Mouse (Mus musculus): Measurements from ENCODE around the gene Phf7. TPM values are rescaled to one million over a fixed set of nuclear protein-coding genes. Genes with fewer than 3 reads are reported as not detected.

Gene Phf7
- polyA plus RNA-seq, 2 experiments from 2014 or later, result 11.8 to 12.2 TPM

- ATAC-seq, result no peak
These were observed 18.6 kb downstream of the Phf7 start for GRCm38 (mm10) chr14:31232404-31233069.

GRCm38 (mm10) chr14:31230442-31230841 lies 20.7 kb downstream of the Phf7 start:
- ATAC-seq, result no peak

GRCm38 (mm10) chr14:31228234-31228633 lies 22.9 kb downstream of the Phf7 start:
- no peak for ATAC-seq

- no peak for ATAC-seq
These were observed 24.1 kb downstream of the Phf7 start for GRCm38 (mm10) chr14:31226978-31227377.

GRCm38 (mm10) chr14:31217666-31218065 lies 33.5 kb downstream of the Phf7 start, which contains the start of gene Sema3g:
Sema3g (plus strand) TSS chr14:31217860.
- ATAC-seq, result no peak

GRCm38 (mm10) chr14:31216846-31217245 lies 34.3 kb downstream of the Phf7 start, which contains the start of gene Nisch:
Nisch (minus strand) TSS chr14:31216946.
- no peak for ATAC-seq

DNA sequence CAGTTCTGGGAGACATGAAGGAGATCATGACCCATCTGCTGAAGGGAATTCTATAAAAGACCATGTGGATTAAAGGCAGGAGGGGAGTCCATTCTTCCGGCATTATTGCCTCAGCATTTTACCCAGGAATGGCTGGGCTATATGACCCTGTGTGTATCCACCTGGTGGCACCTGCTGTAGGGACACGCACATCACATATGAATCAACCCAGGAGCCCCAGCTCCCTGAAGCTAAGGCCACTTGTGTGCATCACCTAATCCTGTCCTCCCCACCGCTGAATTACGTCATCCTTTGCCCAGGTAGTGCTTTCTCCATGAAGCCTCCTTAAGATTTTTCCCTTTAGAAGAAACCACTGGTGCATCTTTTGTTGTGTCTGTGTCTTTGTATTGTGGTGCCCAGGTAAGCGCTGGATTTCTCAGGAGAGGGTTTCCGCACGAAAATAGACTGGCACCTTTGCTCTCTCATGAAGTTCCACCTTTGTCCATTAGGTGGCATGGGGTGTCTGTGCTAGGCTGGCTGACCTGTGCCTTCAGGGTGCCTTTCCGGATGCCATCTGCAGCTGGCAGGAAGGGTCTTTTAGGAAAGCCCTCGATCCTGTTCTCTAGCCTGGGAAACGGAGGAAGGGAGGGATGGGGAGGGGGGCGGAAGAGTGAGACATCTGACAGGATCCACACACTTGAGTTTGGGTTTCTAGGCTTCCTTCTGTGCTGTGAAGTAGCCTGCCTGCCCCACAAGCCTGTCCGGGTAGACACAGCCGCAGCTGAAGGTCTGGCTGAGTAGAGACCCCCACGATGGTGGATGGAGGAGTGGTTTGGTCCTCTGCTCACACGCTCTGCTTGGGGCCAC lies 35.7 kb downstream of the Phf7 start:
- peak; percentile 94 for ATAC-seq

GRCm38 (mm10) chr14:31214684-31215083 lies 36.4 kb downstream of the Phf7 start:
- no peak for ATAC-seq

DNA sequence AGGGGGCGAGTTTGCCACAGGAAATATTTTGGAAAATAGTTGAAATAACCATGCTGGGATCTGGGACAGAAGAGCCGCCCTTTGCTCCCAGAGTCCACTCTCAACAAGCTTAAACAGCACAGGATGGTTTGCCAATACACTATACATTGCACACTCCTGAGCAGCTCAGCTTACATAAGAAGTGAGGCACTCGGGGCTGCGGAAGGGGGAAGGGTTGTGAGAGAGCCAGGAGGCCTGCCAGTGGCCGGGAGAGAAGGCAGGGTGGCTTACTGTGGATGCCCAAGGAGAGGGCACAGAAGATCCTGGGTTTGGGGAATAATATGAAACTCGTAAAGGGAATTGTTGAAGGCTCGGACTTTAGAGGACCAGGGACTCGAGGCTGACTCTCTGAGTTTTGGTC lies 37.2 kb downstream of the Phf7 start:
- ATAC-seq, result no peak

DNA sequence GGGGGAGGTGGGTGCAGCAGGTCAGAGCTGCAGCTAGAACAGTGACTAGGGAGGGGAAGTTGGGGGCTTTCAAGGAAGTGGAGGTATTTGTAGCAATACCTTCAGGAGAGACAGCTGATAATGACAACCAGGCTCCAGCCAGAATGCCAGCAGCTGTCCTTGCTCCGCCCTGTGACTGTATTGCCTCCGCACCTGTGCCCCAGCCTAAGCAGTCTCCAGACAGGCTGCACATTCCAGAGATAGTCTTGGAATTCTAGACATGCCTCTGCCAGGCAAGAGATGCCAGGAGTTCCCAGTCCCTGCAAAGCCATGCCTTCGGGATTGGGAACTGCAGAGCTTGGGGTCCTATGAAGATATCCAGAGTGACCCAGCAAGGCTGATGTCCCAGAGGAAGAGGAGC lies 38.6 kb downstream of the Phf7 start:
- ATAC-seq, result no peak

DNA sequence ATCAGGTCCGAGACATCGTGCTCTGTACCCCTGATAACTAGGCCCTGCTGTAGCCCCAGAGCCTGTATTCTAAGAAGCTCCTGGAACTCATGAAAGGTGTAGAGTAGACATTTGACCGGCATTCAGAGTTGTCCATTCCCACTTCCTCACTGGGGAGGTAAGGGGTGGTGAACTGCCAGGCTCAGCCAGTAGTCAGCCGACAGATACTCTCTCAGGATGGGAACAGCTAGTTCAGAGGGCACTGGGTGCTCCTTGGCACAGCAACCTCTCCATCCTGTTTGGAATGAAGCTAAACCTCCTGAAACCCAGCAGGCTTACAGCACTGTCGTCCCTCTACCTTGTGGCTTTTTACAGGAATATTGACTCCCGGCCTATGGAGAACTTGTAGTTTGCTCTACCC lies 39.3 kb downstream of the Phf7 start:
- ATAC-seq, result no peak

DNA sequence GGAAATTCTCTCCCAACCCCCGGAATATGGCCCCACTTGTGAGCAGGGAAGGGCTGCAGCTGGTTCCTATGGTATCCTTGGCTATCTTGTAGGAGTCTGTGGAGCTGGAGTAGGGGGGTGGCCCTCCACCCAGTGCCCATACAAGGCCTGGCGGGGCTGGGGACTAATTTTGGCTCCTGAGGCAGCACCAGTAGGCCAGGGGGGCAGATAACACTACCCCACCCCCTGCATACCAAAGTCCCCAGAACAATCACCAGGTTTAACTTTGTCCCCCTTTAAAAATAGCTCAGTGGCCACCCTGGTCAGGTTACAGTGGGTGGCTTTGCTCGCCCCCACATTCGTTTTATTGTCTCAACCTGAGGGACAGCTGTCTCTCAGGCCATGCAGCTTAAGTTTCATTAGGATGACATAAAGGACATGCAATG lies 42.0 kb downstream of the Phf7 start:
- ATAC-seq, result no peak

GRCm38 (mm10) chr14:31208084-31208483 lies 43.0 kb downstream of the Phf7 start, which contains the start of gene Tnnc1:
Tnnc1 (plus strand) TSS chr14:31208312.
- no peak for ATAC-seq

DNA sequence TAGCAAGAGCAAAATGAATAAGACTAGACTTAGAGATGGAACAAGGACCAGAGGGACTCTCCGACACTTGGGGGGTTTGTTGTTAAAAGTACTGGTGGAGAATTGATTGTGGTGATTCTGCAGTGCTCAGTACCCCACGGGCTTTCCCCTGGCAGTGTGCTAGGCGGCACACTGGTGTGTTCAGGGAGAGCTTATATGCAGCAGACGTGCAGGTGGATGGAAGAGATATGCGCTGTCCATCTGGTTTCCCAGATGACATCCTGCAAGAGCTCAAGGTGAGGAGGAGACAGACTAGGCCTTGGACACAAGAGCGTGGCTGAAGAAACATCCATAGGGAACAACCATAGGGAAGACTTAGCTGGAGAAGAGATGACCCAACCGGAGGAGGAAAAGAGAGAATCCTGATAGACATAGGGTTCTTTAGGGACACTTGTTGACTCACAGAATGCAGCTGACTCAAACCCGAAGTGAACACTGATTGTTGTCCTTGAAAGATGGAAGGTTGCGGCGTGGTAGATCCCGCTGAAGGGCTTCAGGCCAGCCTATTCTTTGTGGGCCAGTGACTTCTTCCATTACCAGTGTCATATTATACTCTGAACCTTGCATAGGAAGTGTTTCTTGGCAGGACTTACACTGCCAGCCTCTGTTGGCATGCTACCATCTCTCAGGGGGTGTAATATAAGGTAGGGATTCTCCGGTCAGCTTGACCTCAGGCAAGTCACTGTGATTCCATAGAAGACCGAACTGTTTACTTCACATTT lies 43.9 kb downstream of the Phf7 start:
- peak; percentile 49 for ATAC-seq

- peak; percentile 83 for ATAC-seq
These were observed 44.6 kb downstream of the Phf7 start for GRCm38 (mm10) chr14:31206472-31206981.

GRCm38 (mm10) chr14:31205562-31206467 lies 45.3 kb downstream of the Phf7 start:
- ATAC-seq, result peak; percentile 34

- ATAC-seq, result no peak
These were observed 45.9 kb downstream of the Phf7 start for GRCm38 (mm10) chr14:31205244-31205561.

DNA sequence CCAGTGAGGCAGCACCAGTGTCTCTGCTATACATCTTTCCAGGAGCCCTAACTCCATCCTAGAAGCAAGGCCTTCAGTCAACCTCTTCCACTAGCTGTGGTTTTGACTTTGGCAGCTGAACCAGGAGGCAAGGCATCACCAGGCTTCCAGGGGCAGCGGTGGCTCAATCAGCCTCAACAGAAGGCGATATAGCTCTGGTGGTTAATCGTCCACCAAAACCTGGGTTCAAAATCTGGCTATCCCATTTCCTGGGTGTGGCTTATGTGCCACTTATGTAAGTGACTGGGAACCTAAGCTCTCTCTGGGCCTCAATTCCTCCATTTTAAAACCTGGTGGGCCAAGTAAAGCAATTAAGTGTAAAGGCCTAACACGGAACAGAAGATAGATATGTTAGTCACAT lies 46.3 kb downstream of the Phf7 start:
- no peak for ATAC-seq

DNA sequence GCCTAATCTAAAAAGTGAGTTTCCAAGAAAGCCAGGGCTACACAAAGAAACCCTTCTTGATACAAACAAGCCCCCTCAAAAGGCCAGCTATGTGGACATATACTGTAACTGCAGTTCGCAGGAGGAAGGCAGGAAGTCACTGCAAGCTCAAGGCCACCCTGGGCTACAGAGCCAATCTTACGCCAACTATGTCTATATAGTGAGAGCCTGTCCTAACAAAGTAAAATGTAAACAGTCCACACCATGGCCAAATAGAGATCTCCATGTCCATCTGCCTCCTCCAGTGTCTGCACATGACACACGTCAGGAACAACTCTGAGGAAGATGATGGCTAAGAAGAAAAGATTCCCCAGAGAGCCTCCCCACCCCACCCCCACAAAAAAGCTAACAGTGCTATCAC lies 51.1 kb downstream of the Phf7 start:
- no peak for ATAC-seq

GRCm38 (mm10) chr14:31199599-31199998 lies 51.5 kb downstream of the Phf7 start:
- ATAC-seq, result no peak

GRCm38 (mm10) chr14:31197547-31198516 lies 53.3 kb downstream of the Phf7 start:
- ATAC-seq, result peak; percentile 66
